Mouse (Mus musculus): Measurements from ENCODE around the gene Slc22a17.

- TF ChIP-seq CHD2 (IDR thresholded peaks at IDR 0.05; ENCODE audit: low read depth, low read length) (no peak), ZNF384 (IDR thresholded peaks at IDR 0.05; ENCODE audit: low read depth, low read length) (no peak), ZC3H11A (IDR thresholded peaks at IDR 0.05; ENCODE audit: borderline replicate concordance, low read depth, low read length) (no peak), MAFK (IDR thresholded peaks at IDR 0.05; ENCODE audit: insufficient read depth, low read depth, low read length) (no peak)
These were observed at the start of gene Slc22a17 for GRCm38 (mm10) chr14:54912886-54913285.

All from ES-E14 (cell line).